Mouse (Mus musculus) spleen, embryonic (tissue): ENCODE measurements around the gene Pacsin2.

Experiments
- CTCF ChIA-PET: fragments of 350-600 bp; sonication (Branson Sonifier 250); formaldehyde crosslinking; loops from one replicate; lab custom pipeline; 2022; lab: Charles Lee

Gene Pacsin2

DNA sequence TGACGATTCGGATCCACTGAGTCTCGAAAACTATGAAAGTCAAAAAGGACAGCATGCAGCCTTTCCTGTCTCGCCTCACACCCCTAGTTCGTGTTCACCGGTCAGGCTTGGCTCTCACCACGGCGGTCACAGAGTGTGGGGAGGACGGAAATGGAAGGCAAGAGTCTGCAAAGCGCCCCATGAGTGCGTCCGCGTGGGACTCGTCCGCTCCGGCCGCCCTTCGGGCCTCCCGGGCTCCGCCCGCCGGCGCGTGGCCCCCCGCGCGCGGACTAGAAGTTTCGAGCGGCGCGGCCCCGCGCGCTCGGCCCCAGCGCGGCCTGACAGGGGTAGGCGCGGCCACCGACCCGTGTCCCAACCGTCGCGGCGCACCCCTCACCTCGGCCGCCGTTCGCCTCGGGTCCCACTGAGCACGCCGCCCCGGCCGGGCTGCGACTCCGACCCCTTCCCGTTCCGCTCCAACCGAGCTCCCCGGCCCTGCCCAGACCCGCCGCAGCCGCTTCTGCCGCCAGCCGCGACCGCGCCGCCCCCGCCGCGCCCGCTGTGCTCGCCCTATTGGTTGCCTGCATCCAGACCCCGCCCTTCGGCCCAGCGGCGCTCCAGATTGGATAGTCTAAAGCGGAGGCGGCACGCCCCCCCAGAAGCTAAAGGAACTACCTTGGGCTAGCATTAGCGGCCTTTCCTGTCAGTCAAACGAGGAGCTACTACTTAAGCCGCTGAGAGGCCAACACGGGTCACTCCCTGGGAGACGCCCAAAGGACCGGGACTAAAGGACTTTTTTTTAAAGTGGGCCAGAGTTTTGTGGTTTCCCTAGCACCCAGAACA lies at the start of gene Pacsin2:
TSS of gene Pacsin2 (minus strand) at position 524 of the 822 bp plus-strand sequence.
- CTCF ChIA-PET: no interaction called here

GRCm38 (mm10) chr15:83512489-83513281 lies 48.3 kb upstream of the Pacsin2 start:
- CTCF ChIA-PET: interaction anchor here (0.6 kb wide), 1 partner anchor 43 kb away, joined by 4 read pairs; no protein-coding TSS in a partner anchor

GRCm38 (mm10) chr15:83510805-83511405 lies 46.5 kb upstream of the Pacsin2 start, which contains the start of gene Ttll1:
Gene Ttll1 (minus strand): TSS chr15:83510893.
- CTCF ChIA-PET: no interaction called here

GRCm38 (mm10) chr15:83509950-83510804 lies 45.8 kb upstream of the Pacsin2 start:
- CTCF ChIA-PET: interaction anchor here (0.6 to 0.7 kb wide), 2 partner anchors 9 to 86 kb away, joined by 6 read pairs; no protein-coding TSS in a partner anchor

DNA sequence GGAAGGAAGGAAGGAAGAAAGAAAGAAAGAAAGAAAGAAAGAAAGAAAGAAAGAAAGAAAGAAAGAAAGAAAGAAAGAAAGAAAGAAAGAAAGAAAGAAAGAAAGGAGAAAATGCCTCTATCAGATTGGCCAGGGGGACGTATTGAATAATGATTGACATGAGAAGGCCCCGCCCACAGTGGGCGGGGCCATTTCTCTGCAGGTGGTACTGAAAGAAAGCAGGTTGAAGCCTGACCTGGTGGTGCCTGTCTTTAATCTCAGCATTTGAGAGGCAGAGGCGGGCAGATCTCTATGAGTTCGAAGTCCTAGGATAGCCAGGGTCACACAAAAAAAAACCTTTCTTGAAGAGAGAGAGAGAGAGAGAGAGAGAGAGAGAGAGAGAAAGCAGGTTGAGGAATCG lies 37.1 kb upstream of the Pacsin2 start:
- CTCF ChIA-PET: interaction anchor here (0.7 kb wide), 1 partner anchor 9 kb away, joined by 6 read pairs; no protein-coding TSS in a partner anchor

GRCm38 (mm10) chr15:83500352-83500751 lies 35.9 kb upstream of the Pacsin2 start:
- CTCF ChIA-PET: interaction anchor here (0.5 to 1.4 kb wide), 2 partner anchors 108 to 1182 kb away, joined by 3 to 5 read pairs; no protein-coding TSS in a partner anchor

- CTCF ChIA-PET: interaction anchor here (0.6 kb wide), 2 partner anchors 11 to 114 kb away, joined by 3 read pairs; no protein-coding TSS in a partner anchor
Measured at GRCm38 (mm10) chr15:83499211-83499755, 34.9 kb upstream of the Pacsin2 start.

DNA sequence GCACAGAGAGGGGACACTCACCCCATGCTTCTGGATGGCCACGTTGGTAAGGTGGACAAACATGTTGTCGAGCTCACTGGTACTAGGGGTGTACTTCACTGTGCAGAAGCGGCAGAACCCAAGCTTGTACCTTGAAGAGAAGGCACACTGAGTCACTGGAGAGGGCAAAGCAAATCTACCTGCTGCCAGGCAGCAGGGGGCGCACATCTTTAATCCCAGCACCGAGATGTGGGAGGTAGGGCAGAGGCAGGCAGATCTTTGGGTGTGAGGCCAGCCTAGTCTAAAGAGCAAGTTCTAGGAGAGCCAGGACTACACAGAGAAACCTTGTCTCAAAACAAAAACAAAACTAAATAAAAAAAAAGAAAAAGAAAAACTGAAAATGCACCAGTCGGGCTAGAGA lies 32.9 kb upstream of the Pacsin2 start:
- CTCF ChIA-PET: no interaction called here

GRCm38 (mm10) chr15:83495787-83496367 lies 31.5 kb upstream of the Pacsin2 start:
- CTCF ChIA-PET: no interaction called here

DNA sequence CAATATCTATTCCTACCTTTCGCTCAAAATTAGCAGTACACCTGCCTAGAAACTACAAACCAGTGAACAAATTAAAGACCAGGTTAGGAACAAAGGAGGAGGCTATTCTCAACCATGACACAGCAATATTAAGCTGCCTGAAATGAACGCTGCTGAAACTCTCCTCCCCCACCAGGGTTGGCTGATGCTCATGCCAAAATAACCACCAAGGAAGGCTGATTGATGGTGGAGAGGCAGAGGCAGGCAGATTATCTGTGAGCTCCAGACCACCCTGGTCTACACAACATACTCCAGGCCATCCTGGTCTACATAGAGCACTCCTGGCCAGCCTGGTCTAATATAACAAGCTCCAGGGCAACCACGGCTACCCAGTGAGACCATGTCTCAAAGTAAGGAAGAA lies 30.8 kb upstream of the Pacsin2 start:
- CTCF ChIA-PET: no interaction called here

- CTCF ChIA-PET: no interaction called here
Measured at GRCm38 (mm10) chr15:83494572-83494920, 30.1 kb upstream of the Pacsin2 start.

GRCm38 (mm10) chr15:83493856-83494571 lies 29.6 kb upstream of the Pacsin2 start:
- CTCF ChIA-PET: no interaction called here

- CTCF ChIA-PET: no interaction called here
Measured at GRCm38 (mm10) chr15:83491891-83492290, 27.5 kb upstream of the Pacsin2 start.

DNA sequence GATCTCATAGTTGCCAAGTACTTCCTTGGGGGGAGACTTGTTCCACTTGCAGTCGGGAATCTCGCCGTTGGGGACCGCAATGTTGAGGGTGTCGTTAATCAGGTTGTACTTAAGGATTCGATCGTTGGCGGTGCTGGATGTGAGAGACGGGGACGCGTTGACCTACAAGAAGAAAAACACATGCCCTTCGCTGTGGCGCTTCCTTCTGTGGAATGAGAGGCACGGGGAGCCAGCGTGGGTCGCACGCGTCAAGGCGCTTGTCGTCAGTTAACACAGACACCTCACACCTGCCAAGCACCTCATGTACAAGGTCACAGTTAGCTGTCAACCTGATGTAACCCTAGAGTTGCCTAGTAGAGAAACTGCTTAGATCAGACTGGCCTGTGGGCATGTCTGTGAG lies 25.1 kb upstream of the Pacsin2 start:
- CTCF ChIA-PET: no interaction called here

- CTCF ChIA-PET: interaction anchor here (0.7 kb wide), 1 partner anchor 12 kb away, joined by 3 read pairs; no protein-coding TSS in a partner anchor
Measured at GRCm38 (mm10) chr15:83487477-83488115, 23.2 kb upstream of the Pacsin2 start.

GRCm38 (mm10) chr15:83484311-83484710 lies 19.9 kb upstream of the Pacsin2 start:
- CTCF ChIA-PET: interaction anchor here (0.6 kb wide), 2 partner anchors 10 to 91 kb away, joined by 4 read pairs; no protein-coding TSS in a partner anchor

DNA sequence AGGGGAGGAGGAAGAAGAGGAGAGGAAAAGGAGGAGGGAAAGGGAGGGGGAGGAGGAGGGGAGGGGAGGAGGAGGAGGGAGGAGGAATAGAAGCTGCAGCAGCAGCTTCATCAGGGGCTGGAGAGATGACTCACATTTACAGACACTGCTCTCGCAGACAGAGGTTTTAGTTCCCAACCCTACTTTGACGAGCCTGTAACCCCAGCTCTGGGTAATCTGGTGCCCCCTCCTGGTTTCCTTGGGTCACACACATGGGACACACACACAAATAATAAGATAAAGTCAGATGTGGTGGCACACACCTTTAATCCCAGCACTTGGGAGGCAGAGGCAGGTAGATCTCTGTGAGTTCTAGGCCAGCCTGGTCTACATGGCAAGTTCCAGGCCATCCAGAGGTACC lies 19.1 kb upstream of the Pacsin2 start:
- CTCF ChIA-PET: interaction anchor here (0.6 kb wide), 2 partner anchors 31 to 90 kb away, joined by 3 to 4 read pairs; no protein-coding TSS in a partner anchor

- CTCF ChIA-PET: interaction anchor here (0.9 kb wide), 1 partner anchor 16 kb away, joined by 3 read pairs; no protein-coding TSS in a partner anchor
Measured at GRCm38 (mm10) chr15:83482645-83483224, 18.3 kb upstream of the Pacsin2 start.
